Mouse (Mus musculus): ENCODE measurements around the gene Pml.

The Pml gene

GRCm38 (mm10) chr9:58249592-58250192 lies at the start of gene Pml:
Gene Pml (minus strand): TSS chr9:58249786.
- DNase-seq (ENCODE audit: low spot score in 2 of 2), result peak in 1 of 2 experiments; percentile 54

- no peak for DNase-seq (ENCODE audit: low spot score in 2 of 2)
Observed at GRCm38 (mm10) chr9:58297961-58298477, 48.4 kb upstream of the Pml start.

GRCm38 (mm10) chr9:58297065-58297464 lies 47.5 kb upstream of the Pml start:
- DNase-seq (ENCODE audit: low spot score in 2 of 2), result no peak

GRCm38 (mm10) chr9:58295766-58296361 lies 46.3 kb upstream of the Pml start:
- DNase-seq (ENCODE audit: low spot score in 2 of 2), result no peak

DNA sequence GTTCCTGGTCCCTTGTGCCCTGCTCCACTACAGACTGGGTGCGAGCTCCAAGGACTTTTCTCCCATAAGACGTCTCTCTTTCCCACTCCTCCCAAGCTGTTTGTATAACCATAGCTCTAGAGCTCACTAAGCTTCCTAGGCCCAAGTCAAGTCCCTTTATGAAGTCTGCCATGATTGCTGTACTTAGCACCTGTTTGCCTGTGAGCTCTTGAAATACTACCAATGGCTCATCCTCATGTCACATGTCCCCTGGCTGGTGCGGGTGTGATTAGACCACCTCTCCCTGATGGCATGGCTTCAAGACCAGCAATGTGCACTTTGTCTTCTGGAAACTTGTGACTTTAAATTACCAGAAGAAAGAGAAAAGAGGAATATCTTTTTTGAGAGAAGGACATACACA lies 45.8 kb upstream of the Pml start:
- DNase-seq (ENCODE audit: low spot score in 2 of 2), result no peak

- no peak for DNase-seq (ENCODE audit: low spot score in 2 of 2)
Observed at GRCm38 (mm10) chr9:58294527-58294926, 44.9 kb upstream of the Pml start.

DNA sequence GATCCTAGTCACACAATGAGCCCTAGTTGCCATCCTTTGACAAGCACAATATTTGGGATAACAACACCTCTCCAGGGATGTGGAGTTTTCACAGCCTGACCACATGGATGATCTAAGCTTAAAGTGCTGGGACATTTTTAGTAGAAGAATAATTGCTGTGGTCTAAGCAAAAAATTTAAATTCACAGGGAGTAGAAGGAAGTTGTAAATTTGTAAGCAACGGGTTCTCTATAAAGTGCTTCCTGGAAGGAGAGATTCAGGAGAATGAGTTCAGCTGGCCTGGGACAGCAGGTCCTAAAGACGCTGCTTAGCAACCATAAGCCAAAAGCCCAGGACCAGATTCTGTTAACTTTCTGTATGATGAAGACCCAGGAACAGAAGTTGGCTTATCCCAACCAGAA lies 40.3 kb upstream of the Pml start:
- no peak for DNase-seq (ENCODE audit: low spot score in 2 of 2)

DNA sequence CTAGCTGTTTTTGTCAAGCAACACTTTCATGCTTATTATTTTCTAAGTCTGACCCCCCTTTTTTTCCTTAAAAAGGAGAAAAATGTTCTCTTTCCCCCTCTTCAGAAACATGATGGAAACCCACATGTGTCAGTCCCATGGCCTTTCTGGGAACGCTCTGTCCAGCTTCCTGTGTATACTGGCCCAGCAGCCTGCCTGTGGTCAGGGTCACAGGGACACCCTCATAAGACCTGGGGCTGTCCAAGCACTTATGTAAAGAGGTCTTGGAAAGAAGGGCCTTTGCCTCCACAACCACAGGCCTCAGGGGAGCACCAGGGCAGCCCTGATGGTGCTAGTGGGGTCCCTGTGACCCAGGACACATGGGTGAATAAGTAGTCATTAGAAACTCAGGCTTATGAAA lies 39.5 kb upstream of the Pml start:
- no peak for DNase-seq (ENCODE audit: low spot score in 2 of 2)

GRCm38 (mm10) chr9:58283431-58283830 lies 33.8 kb upstream of the Pml start:
- no peak for DNase-seq (ENCODE audit: low spot score in 2 of 2)

DNA sequence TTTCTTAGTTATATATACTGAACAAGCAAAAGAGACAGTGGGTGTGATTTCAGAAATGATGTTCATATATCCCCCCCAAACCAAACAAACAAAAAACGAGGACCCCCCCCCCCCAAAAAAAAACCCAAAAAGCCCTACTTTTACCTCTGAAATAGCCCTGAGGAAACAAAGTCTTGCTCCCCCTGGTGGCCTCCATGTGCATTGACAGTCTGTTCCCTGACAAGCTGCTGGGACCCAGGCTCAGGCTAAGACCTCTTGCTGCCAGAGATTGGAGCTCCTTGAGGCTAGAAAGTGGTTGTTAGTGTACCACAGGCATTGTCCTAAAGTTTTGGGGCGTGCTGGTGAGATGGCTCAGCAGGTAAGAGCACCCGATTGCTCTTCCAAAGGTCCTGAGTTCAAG lies 32.0 kb upstream of the Pml start:
- no peak for DNase-seq (ENCODE audit: low spot score in 2 of 2)

GRCm38 (mm10) chr9:58280259-58281109 lies 30.9 kb upstream of the Pml start:
- peak; percentile 28 to 36 for DNase-seq (ENCODE audit: low spot score in 2 of 2)

DNA sequence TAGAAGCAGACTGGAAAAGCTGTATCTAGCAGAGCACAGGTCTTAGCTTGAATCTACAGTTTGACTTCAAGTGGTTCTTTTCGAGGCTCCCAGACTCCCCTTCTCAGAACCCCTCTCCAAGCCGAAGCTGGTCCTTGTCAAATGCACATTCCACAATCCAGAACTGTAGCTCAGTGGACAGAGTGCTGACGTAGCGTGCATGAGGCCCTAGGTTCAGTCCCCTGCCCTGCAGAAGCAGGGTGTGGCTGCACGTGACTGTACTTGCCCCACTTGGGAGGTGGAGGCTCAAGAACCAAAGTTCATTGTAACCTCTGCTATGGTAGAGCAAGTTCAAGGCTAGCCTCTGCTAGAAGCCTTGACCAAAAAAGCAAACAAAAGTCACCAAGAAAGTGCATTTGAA lies 30.2 kb upstream of the Pml start:
- no peak for DNase-seq (ENCODE audit: low spot score in 2 of 2)

DNA sequence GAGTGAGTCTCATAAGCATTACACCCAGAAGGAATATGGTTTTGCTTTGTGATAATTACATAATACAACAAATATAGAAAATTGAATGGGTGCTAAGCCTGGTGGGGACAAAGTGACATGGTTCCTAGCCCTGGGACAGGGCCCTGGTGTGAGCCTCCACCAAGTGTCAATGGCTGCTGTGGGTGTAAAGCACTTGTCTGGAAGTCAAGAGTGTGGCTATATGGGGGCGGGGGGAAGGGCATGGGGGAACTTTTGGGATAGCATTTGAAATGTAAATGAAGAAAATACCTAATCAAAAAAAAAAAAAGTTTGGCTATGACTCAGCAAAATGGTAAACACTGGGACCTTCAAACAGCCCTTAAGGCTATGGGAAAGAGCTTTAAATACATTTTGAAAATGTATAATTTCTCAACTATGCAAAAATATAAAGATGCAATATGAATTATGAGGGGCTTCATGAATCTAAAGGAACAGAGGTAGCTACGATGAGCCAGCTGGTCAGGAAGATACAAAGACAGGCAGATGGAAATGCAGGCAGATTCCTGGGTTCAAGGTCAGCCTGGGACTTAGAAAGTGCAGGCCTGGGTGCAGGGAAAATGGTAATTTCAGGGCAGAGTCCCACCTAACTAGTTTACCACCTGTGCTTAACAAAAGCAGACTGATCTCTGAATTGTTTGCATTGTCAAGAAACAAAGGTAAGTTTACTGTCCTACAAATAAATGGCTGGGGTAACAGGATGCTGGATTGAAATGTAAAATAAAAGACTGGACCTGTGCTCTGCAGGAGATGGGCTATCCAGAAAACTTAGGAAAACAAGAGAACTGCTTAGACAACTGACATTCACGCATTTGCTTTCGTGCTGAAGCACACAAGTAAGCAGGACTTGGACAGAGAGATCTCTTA lies 29.5 kb upstream of the Pml start:
- no peak for DNase-seq (ENCODE audit: low spot score in 2 of 2)

GRCm38 (mm10) chr9:58278313-58278712 lies 28.7 kb upstream of the Pml start:
- DNase-seq (ENCODE audit: low spot score in 2 of 2), result no peak

DNA sequence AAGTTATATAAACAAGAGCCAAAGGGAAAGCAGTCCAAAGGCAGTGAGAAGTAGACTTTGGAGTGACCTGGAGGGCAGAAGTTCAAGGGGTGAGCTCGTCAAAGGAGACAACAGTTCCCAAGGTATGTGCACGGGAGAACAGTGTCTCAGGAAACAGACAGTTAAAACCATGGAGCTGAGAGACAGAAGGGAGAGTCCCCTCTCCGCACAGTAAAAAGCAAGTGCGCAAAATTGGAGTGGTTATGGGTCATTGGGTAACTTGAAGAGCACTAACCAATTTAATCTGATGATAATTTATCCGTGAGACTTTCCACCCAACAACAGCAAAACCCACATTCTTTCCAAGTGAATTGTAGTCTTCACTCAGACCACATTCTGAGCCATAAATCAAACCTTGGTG lies 26.8 kb upstream of the Pml start:
- no peak for DNase-seq (ENCODE audit: low spot score in 2 of 2)

DNA sequence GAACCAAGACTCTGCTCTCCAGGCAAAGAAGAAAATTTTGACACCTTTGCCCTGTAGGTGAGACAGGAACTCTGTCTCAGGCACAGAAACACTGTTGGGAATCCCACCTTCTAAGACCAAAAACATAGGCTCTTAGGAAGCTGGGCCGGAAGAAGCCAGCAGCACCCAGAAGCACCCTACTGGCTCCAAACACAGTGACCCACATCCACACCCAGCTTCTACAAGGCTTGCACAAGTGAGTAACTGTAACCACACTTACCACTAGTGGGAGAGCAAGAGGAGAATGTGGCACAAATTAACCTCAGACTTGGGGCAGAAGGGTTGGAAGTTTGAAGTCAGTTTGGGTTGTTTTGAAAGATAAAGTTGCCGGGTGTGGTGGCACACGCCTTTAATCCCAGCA lies 26.2 kb upstream of the Pml start:
- no peak for DNase-seq (ENCODE audit: low spot score in 2 of 2)

GRCm38 (mm10) chr9:58275115-58275774 lies 25.7 kb upstream of the Pml start:
- DNase-seq (ENCODE audit: low spot score in 2 of 2), result no peak

GRCm38 (mm10) chr9:58274626-58275025 lies 25.0 kb upstream of the Pml start:
- DNase-seq (ENCODE audit: low spot score in 2 of 2), result no peak

GRCm38 (mm10) chr9:58274101-58274604 lies 24.6 kb upstream of the Pml start:
- no peak for DNase-seq (ENCODE audit: low spot score in 2 of 2)

GRCm38 (mm10) chr9:58272855-58273254 lies 23.3 kb upstream of the Pml start:
- DNase-seq (ENCODE audit: low spot score in 2 of 2), result no peak

DNA sequence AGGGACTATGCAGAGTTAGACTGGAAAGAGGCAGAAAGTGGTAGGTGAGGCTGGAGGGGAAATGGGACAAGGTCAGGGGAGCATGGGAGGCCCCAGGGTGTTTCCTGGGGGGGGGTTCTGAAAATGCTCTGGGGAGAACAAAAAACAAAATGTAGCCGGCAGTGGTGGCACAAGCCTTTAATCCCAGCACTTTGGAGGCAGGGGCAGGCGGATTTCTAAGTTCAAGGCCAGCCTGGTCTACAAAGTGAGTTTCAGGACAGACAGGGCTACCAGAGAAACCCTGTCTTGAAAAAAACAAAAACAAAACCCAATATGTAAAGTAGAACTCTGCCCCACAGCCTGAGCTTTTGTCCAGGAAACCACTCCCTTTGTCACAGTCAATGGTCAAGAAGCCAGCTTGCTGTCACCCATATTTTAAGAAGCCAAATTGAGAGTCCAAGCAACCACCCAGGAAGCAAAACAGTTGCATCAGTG lies 22.5 kb upstream of the Pml start:
- no peak for DNase-seq (ENCODE audit: low spot score in 2 of 2)
